Mouse (Mus musculus) hindbrain, postnatal 0 days (tissue): ENCODE measurements at regions not wholly inside any gene's neighbourhood (a gene's known extent, or its start where the extent isn't known, plus 50 kb on each side); places are given as distances from the start of the nearest gene placed in this dataset.

Source experiments
- ATAC-seq: fragments of 200-750 bp; cut with Nextera tagmentation; 2 replicates; pipeline ENCODE4 v1.8.0; 2017; ENCODE audit warnings: mild to moderate bottlenecking, moderate TSS enrichment, moderate library complexity
- DNase-seq: peaks from one replicate; pipeline ENCODE4 v3.0.0-alpha.2; 2015; ENCODE audit warnings: low spot score
- H3K27ac ChIP-seq: fragments of 300-500 bp; sonication (generic); 2 replicates; pipeline ENCODE4 v1.5.1; 2014; ENCODE audit warnings: mild to moderate bottlenecking
- H3K27me3 ChIP-seq: fragments of 300-500 bp; sonication (generic); 2 replicates; pipeline ENCODE4 v1.6.1; 2014; ENCODE audit warnings: low read length, mixed read lengths; ENCODE audit not compliant: insufficient read depth
- H3K36me3 ChIP-seq: fragments of 300-500 bp; sonication (generic); 2 replicates; pipeline ENCODE4 v1.6.1; 2014; ENCODE audit warnings: low read length, mixed read lengths; ENCODE audit not compliant: insufficient read depth
- H3K4me1 ChIP-seq: fragments of 300-500 bp; sonication (generic); 2 replicates; pipeline ENCODE4 v1.6.1; 2014; ENCODE audit warnings: antibody characterized with exemption, low read length, mixed read lengths; ENCODE audit not compliant: insufficient read depth
- H3K4me2 ChIP-seq: fragments of 300-500 bp; sonication (generic); 2 replicates; pipeline ENCODE4 v1.6.1; 2014; ENCODE audit warnings: low read depth, mild to moderate bottlenecking, low read length, moderate library complexity, mixed read lengths
- H3K4me3 ChIP-seq: fragments of 300-500 bp; sonication (generic); 2 replicates; pipeline ENCODE4 v1.5.1; 2014; ENCODE audit warnings: low read length
- H3K9ac ChIP-seq: fragments of 300-500 bp; sonication (generic); replicated peaks from 2 replicates; pipeline ENCODE4 v1.6.1; 2014; ENCODE audit warnings: mild to moderate bottlenecking, low read length, moderate library complexity, mixed read lengths
- H3K9me3 ChIP-seq: fragments of 300-500 bp; sonication (generic); 2 replicates; pipeline ENCODE4 v1.6.1; 2016; ENCODE audit warnings: low read length, mixed read lengths
- CTCF ChIP-seq: IDR thresholded peaks from 2 replicates; pipeline ENCODE4 v1.5.1; 2016; ENCODE audit warnings: antibody characterized with exemption, control low read depth, low read depth
- WGBS: fragments of 180-500 bp; shearing (Covaris S2); extraction: QIAGEN DNeasy Blood & Tissue Kit; methylation state at CpG from one replicate; pipeline ENCODE4 v1.1.7; 2014; 5-methylcytosine and 5-hydroxymethylcytosine counted together

DNA sequence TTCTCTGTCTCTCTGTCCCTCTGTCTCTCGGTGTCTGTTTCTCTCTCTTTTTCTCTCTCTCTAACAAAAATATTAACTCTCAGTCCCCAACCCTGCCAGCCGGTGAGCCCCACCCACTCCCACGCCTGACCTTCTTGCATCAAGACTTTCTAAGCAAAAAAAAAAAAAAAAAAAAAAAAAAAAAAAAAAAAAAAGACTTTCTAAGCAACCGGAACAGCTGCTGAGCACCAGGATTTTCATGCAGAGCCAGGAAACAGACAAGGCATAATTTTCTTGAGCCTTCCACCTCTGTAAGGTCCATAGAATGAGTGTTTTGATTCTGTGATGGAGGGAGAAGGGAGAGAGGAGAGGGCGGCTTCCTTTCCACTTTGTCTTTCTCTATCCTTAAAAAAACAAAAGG lies 128.0 kb downstream of the Gm5426 start:
- peak; percentile 19 for DNase-seq
- ATAC-seq: no peak
- no peaks in the 10 kb centered on the region for H3K27me3 ChIP-seq

DNA sequence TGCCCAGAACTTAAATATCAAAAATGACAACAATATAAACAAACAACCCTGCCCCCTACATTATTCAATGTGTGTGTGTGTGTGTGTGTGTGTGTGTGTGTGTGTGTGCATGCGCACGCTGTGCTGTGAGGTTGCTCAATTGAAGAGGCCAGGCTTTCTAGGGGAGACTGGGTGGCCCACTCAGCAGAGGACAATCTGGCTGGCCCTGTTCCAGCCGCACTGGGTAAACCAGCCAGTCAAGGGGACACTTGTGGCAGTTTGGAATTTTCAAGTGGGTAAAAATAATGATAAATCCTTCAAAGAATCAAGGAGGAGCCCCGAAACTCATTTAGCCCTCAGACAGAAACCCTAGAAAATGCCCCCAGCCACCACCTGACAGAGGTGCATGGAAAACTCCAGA lies 128.5 kb downstream of the Gm5426 start:
- no peak for DNase-seq
- no peak for ATAC-seq
- no peaks in the 10 kb centered on the region for H3K36me3 ChIP-seq
- H3K27me3 ChIP-seq: no peaks in the 10 kb centered on the region
- H3K9me3 ChIP-seq: no peaks in the 10 kb centered on the region
- no peak overlapping the region for H3K4me3 ChIP-seq
- no peak overlapping the region for H3K4me2 ChIP-seq
- no peak for TF ChIP-seq CTCF
- no peaks in the 10 kb centered on the region for H3K4me1 ChIP-seq
- no peak overlapping the region for H3K9ac ChIP-seq
- WGBS: 63% methylated on average over 4 of the region's 4 CpGs
- no peak overlapping the region for H3K27ac ChIP-seq

More for the DNA sequence above, 128.0 kb downstream of the Gm5426 start:
- 38% methylated on average over 5 of the region's 5 CpGs for WGBS
- Histone ChIP-seq H3K9me3 (no peaks in the 10 kb centered on the region), H3K4me3 (no peak overlapping the region), H3K4me2 (no peak overlapping the region), H3K27ac (no peak overlapping the region), H3K4me1 (no peaks in the 10 kb centered on the region), H3K36me3 (no peaks in the 10 kb centered on the region), H3K9ac (no peak overlapping the region)
- no peak for TF ChIP-seq CTCF

DNA sequence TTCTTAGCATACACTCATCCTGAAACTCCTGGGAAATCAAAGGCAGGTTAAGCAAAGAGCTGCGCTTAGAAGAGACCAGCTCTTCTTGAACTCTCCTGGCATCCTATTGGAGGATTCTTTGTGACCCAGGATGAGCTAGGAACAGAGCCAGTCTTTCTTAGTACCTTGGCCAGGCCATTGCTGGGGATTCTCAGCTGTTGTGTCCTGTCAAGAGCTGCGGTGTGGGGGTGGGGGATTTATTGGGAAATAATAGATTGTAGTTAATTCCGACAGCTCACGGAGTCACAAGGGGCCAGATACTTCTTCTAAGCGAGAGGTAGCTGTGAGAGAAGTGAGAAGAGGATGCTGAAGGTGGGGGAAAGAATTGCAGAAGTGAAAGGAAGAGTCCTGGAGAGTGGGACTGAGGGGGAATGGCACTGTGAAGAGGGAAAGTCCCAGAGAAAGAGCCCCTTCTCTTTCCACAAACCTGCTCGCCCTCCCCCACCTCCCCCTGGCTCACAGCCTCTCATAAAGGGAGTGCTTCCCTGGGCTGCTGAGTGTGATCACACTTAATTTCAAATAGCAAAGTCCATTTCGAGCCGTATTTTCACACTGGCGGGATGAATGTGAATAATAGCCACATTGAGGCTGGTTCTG lies 129.8 kb downstream of the Gm5426 start:
- H3K27ac ChIP-seq: no peak overlapping the region
- H3K4me3 ChIP-seq: no peak overlapping the region
- no peaks in the 10 kb centered on the region for H3K36me3 ChIP-seq
- no peak overlapping the region for H3K4me2 ChIP-seq
- no peak for ATAC-seq
- TF ChIP-seq CTCF: no peak
- 72% methylated on average over 9 of the region's 9 CpGs for WGBS
- H3K27me3 ChIP-seq: no peaks in the 10 kb centered on the region
- H3K4me1 ChIP-seq: no peaks in the 10 kb centered on the region
- H3K9me3 ChIP-seq: no peaks in the 10 kb centered on the region
- no peak for DNase-seq
- no peak overlapping the region for H3K9ac ChIP-seq

DNA sequence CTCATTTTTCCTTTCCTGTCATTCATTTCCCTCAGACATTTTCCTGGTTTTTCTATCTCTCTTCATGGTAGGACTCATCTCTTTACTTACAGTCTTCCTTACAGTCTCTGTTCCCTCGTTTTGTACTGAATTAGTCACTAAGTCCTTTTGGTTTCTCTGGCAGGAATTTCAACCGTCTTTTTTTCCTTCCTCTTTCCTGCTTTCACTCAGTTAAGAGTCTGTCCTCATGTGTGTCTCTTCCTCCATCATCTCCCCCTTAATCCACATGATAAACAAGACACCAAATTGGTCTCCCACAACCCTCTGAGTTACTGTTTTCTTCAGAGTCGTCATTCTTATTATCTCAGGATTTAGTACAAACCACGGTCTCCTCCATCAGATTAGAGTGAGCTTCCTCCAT lies 131.2 kb downstream of the Gm5426 start:
- H3K4me3 ChIP-seq: no peak overlapping the region
- H3K9me3 ChIP-seq: no peaks in the 10 kb centered on the region
- H3K9ac ChIP-seq: no peak overlapping the region
- H3K27ac ChIP-seq: no peak overlapping the region
- H3K4me1 ChIP-seq: no peaks in the 10 kb centered on the region
- ATAC-seq (no peak), DNase-seq (no peak)
- 92% methylated on average over 4 of the region's 4 CpGs for WGBS
- no peaks in the 10 kb centered on the region for H3K27me3 ChIP-seq
- H3K36me3 ChIP-seq: no peaks in the 10 kb centered on the region
- no peak for TF ChIP-seq CTCF
- H3K4me2 ChIP-seq: no peak overlapping the region

DNA sequence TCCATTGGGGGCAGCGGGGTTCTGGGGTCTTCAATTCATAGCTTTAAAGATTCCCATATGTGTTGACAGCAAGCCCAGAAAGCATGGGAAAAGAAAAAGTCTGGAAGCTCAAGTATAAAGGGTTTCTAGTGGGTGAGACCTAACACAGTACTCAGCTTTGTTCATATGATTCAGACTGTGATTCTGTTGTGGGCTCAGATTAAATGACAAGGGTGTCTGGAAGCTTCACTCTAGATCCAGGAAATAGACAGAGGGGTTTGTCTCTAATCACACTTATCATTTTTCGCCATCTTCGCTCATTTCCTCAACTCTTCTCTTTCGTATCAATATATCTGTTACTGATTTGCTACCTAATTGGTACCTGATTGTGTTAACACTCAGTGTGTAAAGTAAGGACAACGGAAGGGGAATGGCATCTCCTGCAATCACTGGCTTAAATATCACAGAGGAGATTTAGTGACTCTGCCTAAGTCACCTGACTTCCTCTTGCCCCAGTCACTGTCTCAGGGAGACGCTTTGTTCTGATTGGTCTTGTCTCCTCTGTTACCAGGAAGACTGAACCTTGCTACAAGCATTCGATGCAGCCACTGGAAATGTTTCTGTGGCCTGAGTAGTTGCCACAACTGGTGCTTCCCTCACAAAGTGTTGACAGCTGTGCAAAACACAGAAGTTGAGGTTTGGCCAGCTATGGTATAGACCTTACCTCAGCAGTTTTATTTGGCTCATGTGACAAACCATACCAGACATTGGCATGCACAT lies 137.4 kb downstream of the Gm5426 start:
- 89% methylated on average over 7 of the region's 7 CpGs for whole genome bisulfite sequencing

DNA sequence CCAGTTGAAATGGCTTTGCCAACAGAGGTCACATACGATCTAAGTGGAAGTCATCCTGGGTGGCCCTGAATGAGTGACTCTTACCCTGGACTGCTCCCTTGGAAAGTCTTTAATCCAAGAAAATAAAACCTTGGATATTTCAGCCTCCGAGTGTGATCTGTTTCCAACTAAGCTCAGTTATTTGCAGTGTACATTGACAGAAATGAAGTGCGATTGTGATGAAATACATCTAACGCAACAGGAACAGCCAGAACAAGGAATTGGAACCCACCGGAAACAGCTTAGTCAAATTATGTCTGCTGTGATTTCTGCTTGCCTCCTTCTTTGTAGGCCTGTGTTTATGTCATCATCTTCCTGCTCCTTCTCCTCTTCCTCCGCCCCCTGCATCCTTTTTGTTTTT lies 143.7 kb downstream of the Gm5426 start:
- no peaks in the 10 kb centered on the region for H3K27me3 ChIP-seq
- no peak for ATAC-seq
- DNase-seq: no peak
- no peak overlapping the region for H3K4me2 ChIP-seq
- no peak overlapping the region for H3K4me3 ChIP-seq
- no peak for TF ChIP-seq CTCF
- no peak overlapping the region for H3K9ac ChIP-seq
- 89% methylated on average over 6 of the region's 6 CpGs for WGBS
- H3K4me1 ChIP-seq: no peaks in the 10 kb centered on the region
- H3K27ac ChIP-seq: no peak overlapping the region
- no peaks in the 10 kb centered on the region for H3K36me3 ChIP-seq
- H3K9me3 ChIP-seq: no peaks in the 10 kb centered on the region

More for the DNA sequence above, 137.4 kb downstream of the Gm5426 start:
- Histone ChIP-seq H3K9ac (no peak overlapping the region), H3K4me1 (no peaks in the 10 kb centered on the region), H3K27me3 (no peaks in the 10 kb centered on the region), H3K27ac (no peak overlapping the region), H3K9me3 (no peaks in the 10 kb centered on the region), H3K4me2 (no peak overlapping the region), H3K36me3 (no peaks in the 10 kb centered on the region), H3K4me3 (no peak overlapping the region)
- TF ChIP-seq CTCF: no peak
- DNase-seq: no peak
- ATAC-seq: no peak

GRCm38 (mm10) chr10:96285407-96286093 lies 149.1 kb downstream of the Gm5426 start:
- WGBS: 67% methylated on average over 10 of the region's 10 CpGs
- DNase-seq: no peak

More at GRCm38 (mm10) chr10:96285407-96286093, 149.1 kb downstream of the Gm5426 start:
- Histone ChIP-seq H3K27me3 (no peaks in the 10 kb centered on the region), H3K4me3 (no peak overlapping the region), H3K36me3 (no peaks in the 10 kb centered on the region), H3K4me2 (no peak overlapping the region), H3K9ac (no peak overlapping the region), H3K27ac (no peak overlapping the region), H3K4me1 (no peaks in the 10 kb centered on the region), H3K9me3 (no peaks in the 10 kb centered on the region)
- no peak for TF ChIP-seq CTCF
- ATAC-seq: no peak
